Mouse (Mus musculus): ENCODE data around the gene Reep6.

Gene Reep6

GRCm38 (mm10) chr10:80329273-80330081, at the start of gene Reep6, which contains the start of gene Pcsk4:
Gene Reep6 (plus strand): TSS chr10:80329953.
Gene Pcsk4 (minus strand): TSS chr10:80329498.
- DNase-seq (ENCODE audit: low spot score): peak; percentile 97

- DNase-seq (ENCODE audit: low spot score): no peak
Measured at GRCm38 (mm10) chr10:80281304-80281703, 48.4 kb upstream of the Reep6 start.

GRCm38 (mm10) chr10:80281921-80282371, 47.8 kb upstream of the Reep6 start:
- no peak for DNase-seq (ENCODE audit: low spot score)

GRCm38 (mm10) chr10:80282481-80283441, 47.0 kb upstream of the Reep6 start:
- DNase-seq (ENCODE audit: low spot score): no peak

- no peak for DNase-seq (ENCODE audit: low spot score)
Measured at GRCm38 (mm10) chr10:80285222-80286070, 44.3 kb upstream of the Reep6 start.

GRCm38 (mm10) chr10:80288097-80288496, 41.7 kb upstream of the Reep6 start:
- no peak for DNase-seq (ENCODE audit: low spot score)

- DNase-seq (ENCODE audit: low spot score): no peak
Measured at GRCm38 (mm10) chr10:80288657-80289056, 41.1 kb upstream of the Reep6 start.

GRCm38 (mm10) chr10:80292251-80293146, 37.3 kb upstream of the Reep6 start, which contains the start of gene Rps15:
Gene Rps15 (plus strand): TSS chr10:80292453.
- peak; percentile 93 for DNase-seq (ENCODE audit: low spot score)

GRCm38 (mm10) chr10:80293325-80293724, 36.4 kb upstream of the Reep6 start:
- peak; percentile 34 for DNase-seq (ENCODE audit: low spot score)

- DNase-seq (ENCODE audit: low spot score): peak; percentile 23
Measured at GRCm38 (mm10) chr10:80294311-80294710, 35.4 kb upstream of the Reep6 start.

GRCm38 (mm10) chr10:80294788-80295303, 34.9 kb upstream of the Reep6 start:
- no peak for DNase-seq (ENCODE audit: low spot score)

- peak; percentile 75 for DNase-seq (ENCODE audit: low spot score)
Measured at GRCm38 (mm10) chr10:80295618-80296425, 33.9 kb upstream of the Reep6 start, which contains the start of gene Apc2. Gene Apc2 (plus strand): TSS chr10:80295977.

GRCm38 (mm10) chr10:80296824-80297223, 32.9 kb upstream of the Reep6 start:
- no peak for DNase-seq (ENCODE audit: low spot score)

- no peak for DNase-seq (ENCODE audit: low spot score)
Measured at GRCm38 (mm10) chr10:80297526-80298133, 32.1 kb upstream of the Reep6 start.

GRCm38 (mm10) chr10:80298571-80299281, 31.0 kb upstream of the Reep6 start:
- DNase-seq (ENCODE audit: low spot score): no peak

GRCm38 (mm10) chr10:80299301-80299700, 30.5 kb upstream of the Reep6 start:
- no peak for DNase-seq (ENCODE audit: low spot score)

GRCm38 (mm10) chr10:80299824-80300223, 29.9 kb upstream of the Reep6 start:
- DNase-seq (ENCODE audit: low spot score): no peak

- no peak for DNase-seq (ENCODE audit: low spot score)
Measured at GRCm38 (mm10) chr10:80300672-80301181, 29.0 kb upstream of the Reep6 start.
